Mouse (Mus musculus) hindbrain, embryonic 15.5 days (tissue): Measurements from ENCODE around the gene Ttc9b. TPM values are rescaled to one million over a fixed set of nuclear protein-coding genes. Genes with fewer than 3 reads are reported as not detected.

Source experiments
- ATAC-seq: fragments of 200-750 bp; cut with Nextera tagmentation; 2 replicates; pipeline ENCODE4 v1.8.0; 2017; ENCODE audit warnings: low read depth, moderate number of reproducible peaks, moderate TSS enrichment; ENCODE audit not compliant: low FRiP score
- H3K27ac ChIP-seq: fragments of 300-500 bp; sonication (generic); replicated peaks from 2 replicates; pipeline ENCODE4 v1.5.1; 2015; ENCODE audit warnings: mild to moderate bottlenecking, inconsistent platforms
- H3K27me3 ChIP-seq: fragments of 300-500 bp; sonication (generic); 2 replicates; pipeline ENCODE4 v1.6.1; 2015; ENCODE audit warnings: control low read depth, inconsistent platforms
- H3K36me3 ChIP-seq: fragments of 300-500 bp; sonication (generic); 2 replicates; pipeline ENCODE4 v1.6.1; 2015; ENCODE audit warnings: control low read depth, inconsistent platforms
- H3K4me1 ChIP-seq: fragments of 300-500 bp; sonication (generic); replicated peaks from 2 replicates; pipeline ENCODE4 v1.6.1; 2015; ENCODE audit warnings: control low read depth, inconsistent platforms
- H3K4me2 ChIP-seq: fragments of 300-500 bp; sonication (generic); 2 replicates; pipeline ENCODE4 v1.6.1; 2015; ENCODE audit warnings: moderate library complexity, mild to moderate bottlenecking, inconsistent platforms
- H3K4me3 ChIP-seq: fragments of 300-500 bp; sonication (generic); 2 replicates; pipeline ENCODE4 v1.5.1; 2015; ENCODE audit warnings: mild to moderate bottlenecking, inconsistent platforms
- H3K9ac ChIP-seq: fragments of 300-500 bp; sonication (generic); 2 replicates; pipeline ENCODE4 v1.6.1; 2015; ENCODE audit warnings: inconsistent platforms
- H3K9me3 ChIP-seq: fragments of 300-500 bp; sonication (generic); 2 replicates; pipeline ENCODE4 v1.6.1; 2016; ENCODE audit warnings: control low read depth, inconsistent platforms
- WGBS: fragments of 180-500 bp; shearing (Covaris S2); methylation state at CpG from one replicate; pipeline ENCODE4 v1.1.7; 2015; 5-methylcytosine and 5-hydroxymethylcytosine counted together
- polyA plus RNA-seq: library from polyadenylated mRNA; unstranded; fragments of >200 nt; fragmentation: Nextera tagmentation; extraction: Ambion mirVana; gene quantifications from 2 replicates; pipeline ENCODE4 v1.2.1, GENCODE M21; 2015

Gene Ttc9b
- polyA plus RNA-seq, 1 experiment from 2014 or later, result 88.8 TPM

GRCm38 (mm10) chr7:27673575-27674131 lies 19.9 kb downstream of the Ttc9b start:
- H3K4me3 ChIP-seq, result peak overlapping the region; percentile 84
- H3K4me1 ChIP-seq, result peaks cover 51% of the 10 kb centered on the region
- peak; percentile 23; the same call in 1 of the 2 replicates for ATAC-seq
- peak overlapping the region; percentile 88 for H3K9ac ChIP-seq
- peak overlapping the region; percentile 98 for H3K4me2 ChIP-seq
- 1% methylated on average over 51 of the region's 52 CpGs for WGBS
- H3K9me3 ChIP-seq, result no peaks in the 10 kb centered on the region
- no peaks in the 10 kb centered on the region for H3K36me3 ChIP-seq
- H3K27ac ChIP-seq, result peak overlapping the region; percentile 90
- no peaks in the 10 kb centered on the region for H3K27me3 ChIP-seq

DNA sequence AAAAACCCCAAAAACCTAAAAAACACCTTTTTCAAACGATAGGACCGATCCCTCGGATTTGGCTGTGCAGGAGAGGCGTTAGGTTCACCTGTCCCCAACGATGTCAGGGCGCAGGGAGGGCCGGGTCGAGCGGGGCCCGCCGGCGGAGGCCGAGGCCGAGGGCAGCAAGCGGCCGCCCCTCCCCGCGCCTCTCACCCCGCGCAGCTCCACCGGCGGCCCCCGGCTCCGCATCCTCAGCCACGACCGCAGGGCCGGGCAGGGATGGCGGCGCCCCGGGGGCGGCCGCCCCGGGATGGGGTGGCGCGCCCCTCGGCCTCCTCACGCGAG lies 20.4 kb downstream of the Ttc9b start:
- peak; percentile 69; the same call in 1 of the 2 replicates for ATAC-seq
- Histone ChIP-seq H3K4me1 (peaks cover 49% of the 10 kb centered on the region), H3K36me3 (no peaks in the 10 kb centered on the region), H3K4me2 (peak overlapping the region; percentile 98), H3K9me3 (no peaks in the 10 kb centered on the region), H3K27ac (peak overlapping the region; percentile 90), H3K4me3 (peak overlapping the region; percentile 84), H3K9ac (peak overlapping the region; percentile 88), H3K27me3 (no peaks in the 10 kb centered on the region)
- under 1% methylated on average over 21 of the region's 38 CpGs for WGBS

DNA sequence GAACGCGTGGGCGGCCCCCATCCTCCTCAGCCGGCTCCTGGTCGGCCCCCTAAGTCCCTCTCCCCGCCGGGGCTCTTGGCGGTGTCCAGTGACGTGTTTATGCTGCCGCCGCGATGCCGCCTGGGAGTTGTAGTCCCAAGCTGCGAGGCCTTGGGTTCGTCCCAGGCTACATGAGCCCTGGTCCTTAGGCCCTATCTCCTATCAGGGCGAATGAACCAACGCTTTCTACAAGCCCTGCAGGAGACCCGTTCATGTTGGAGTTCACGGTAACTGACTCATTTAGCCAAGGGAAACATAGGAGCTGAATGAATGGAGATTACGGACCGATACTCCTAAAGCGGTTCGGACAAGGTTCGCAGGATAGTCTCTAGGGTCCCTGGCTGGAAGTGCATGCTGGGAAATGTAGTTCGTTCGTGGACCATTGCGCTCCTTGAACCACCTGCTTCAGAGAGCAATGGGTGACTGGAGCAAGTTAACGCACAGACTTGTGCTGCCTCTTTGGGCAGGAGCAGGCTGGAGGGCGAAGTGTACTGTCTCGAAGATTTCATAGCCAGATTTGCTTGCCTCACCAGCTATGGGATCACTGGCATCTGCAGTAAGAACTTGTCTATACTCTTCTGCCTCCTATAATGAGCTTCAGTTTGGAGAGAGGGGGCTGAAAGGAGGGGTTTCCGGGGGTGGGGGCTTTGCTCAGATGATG lies 21.0 kb downstream of the Ttc9b start, which contains the start of gene Map3k10:
Map3k10 (minus strand) TSS at position 77 of the 700 bp plus-strand sequence.
- peaks cover 44% of the 10 kb centered on the region for H3K4me1 ChIP-seq
- H3K4me2 ChIP-seq, result peak within 1 kb of the TSS; percentile 98
- peak within 1 kb of the TSS; percentile 90 for H3K27ac ChIP-seq
- WGBS, result under 1% methylated on average over 31 of the region's 31 CpGs
- no peaks in the 10 kb centered on the region for H3K27me3 ChIP-seq
- peak within 1 kb of the TSS; percentile 88 for H3K9ac ChIP-seq
- peak within 1 kb of the TSS; percentile 84 for H3K4me3 ChIP-seq
- H3K9me3 ChIP-seq, result no peaks in the 10 kb centered on the region
- H3K36me3 ChIP-seq, result no peaks in the 10 kb centered on the region
- ATAC-seq, result peak; percentile 97

DNA sequence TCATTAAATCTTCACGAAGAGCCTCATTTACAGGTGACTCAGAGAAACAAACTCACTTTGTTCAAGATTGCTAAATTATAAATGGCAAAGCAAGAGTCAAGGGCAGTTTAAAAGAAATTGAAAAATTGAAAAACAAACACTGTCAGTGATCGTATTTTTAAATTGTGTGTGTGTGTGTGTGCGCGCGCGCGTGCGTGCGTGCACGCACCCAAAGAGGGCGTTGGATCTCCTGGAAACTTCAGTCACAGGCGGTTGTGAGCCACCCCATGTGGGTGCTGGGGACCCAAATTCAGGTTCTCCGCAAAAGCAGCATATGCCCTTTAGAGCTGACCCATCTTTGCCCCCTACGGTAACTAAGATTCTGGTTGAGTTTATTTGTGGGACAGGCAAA lies 21.5 kb downstream of the Ttc9b start:
- H3K4me2 ChIP-seq, result peak overlapping the region; percentile 98
- H3K9me3 ChIP-seq, result no peaks in the 10 kb centered on the region
- H3K4me1 ChIP-seq, result peaks cover 39% of the 10 kb centered on the region
- peak overlapping the region; percentile 88 for H3K9ac ChIP-seq
- no peak for ATAC-seq
- 26% methylated on average over 14 of the region's 14 CpGs for WGBS
- peak overlapping the region; percentile 90 for H3K27ac ChIP-seq
- H3K4me3 ChIP-seq, result peak overlapping the region; percentile 84
- H3K27me3 ChIP-seq, result no peaks in the 10 kb centered on the region
- no peaks in the 10 kb centered on the region for H3K36me3 ChIP-seq

- Histone ChIP-seq H3K9me3 (no peaks in the 10 kb centered on the region), H3K4me1 (peaks cover 10% of the 10 kb centered on the region), H3K4me2 (no peak overlapping the region), H3K27ac (no peak overlapping the region), H3K27me3 (no peaks in the 10 kb centered on the region), H3K36me3 (no peaks in the 10 kb centered on the region), H3K9ac (no peak overlapping the region), H3K4me3 (no peak overlapping the region)
- no peak for ATAC-seq
- 81% methylated on average over 2 of the region's 2 CpGs for WGBS
Observed at GRCm38 (mm10) chr7:27683218-27683617, 29.5 kb downstream of the Ttc9b start.

DNA sequence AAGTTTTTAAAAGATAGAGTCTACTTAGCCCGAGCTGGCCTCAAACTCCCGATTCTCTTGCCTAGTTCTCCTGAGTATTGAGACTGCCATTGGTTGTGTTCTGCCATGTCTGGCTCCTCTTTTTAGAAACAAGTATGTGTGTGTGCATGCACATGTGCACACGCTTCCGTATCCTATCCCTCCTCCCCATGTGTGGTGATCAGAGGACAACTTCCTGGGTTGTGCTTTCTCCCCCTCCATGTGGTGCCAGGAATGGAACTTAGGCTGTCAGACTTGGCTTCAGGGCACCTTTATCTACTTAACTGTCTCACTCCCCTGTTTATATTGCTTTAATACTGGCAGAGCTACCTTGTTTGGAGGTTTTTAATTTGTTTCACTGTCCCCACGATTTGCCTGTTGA lies 31.5 kb downstream of the Ttc9b start:
- no peaks in the 10 kb centered on the region for H3K27me3 ChIP-seq
- peak overlapping the region; percentile 27 for H3K4me3 ChIP-seq
- ATAC-seq, result no peak
- no peaks in the 10 kb centered on the region for H3K36me3 ChIP-seq
- peaks cover 22% of the 10 kb centered on the region for H3K4me1 ChIP-seq
- H3K9ac ChIP-seq, result peak overlapping the region; percentile 37
- H3K4me2 ChIP-seq, result peak overlapping the region; percentile 51
- 0 out of 2 replicates have a peak overlapping the region, but pooled peaks have one; percentile 22 for H3K27ac ChIP-seq
- H3K9me3 ChIP-seq, result no peaks in the 10 kb centered on the region
- 39% methylated on average over 5 of the region's 5 CpGs for WGBS

DNA sequence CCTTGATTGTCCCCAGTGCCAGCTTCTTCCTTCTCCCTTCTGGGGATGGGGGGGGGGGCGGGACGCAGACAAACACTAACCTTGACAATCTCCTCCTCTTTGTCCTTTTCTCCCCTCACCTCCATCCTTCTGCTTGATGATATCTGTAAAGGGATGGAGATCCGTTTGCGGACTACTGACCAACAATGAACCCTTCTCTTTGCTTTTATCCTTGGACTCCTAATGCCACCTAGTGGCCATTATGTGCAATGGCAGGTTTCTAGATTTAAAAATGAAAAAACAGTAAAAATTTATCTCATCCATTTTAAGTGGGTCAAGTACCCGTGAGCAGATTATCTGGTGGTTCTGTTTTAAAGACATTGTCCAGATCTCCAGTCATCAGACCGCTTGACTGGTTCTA lies 32.0 kb downstream of the Ttc9b start:
- WGBS, result 1% methylated on average over 6 of the region's 6 CpGs
- Histone ChIP-seq H3K4me3 (peak overlapping the region; percentile 27), H3K9me3 (no peaks in the 10 kb centered on the region), H3K4me2 (peak overlapping the region; percentile 51), H3K36me3 (no peaks in the 10 kb centered on the region), H3K9ac (peak overlapping the region; percentile 37), H3K27ac (0 out of 2 replicates have a peak overlapping the region, but pooled peaks have one; percentile 22), H3K4me1 (peaks cover 27% of the 10 kb centered on the region), H3K27me3 (no peaks in the 10 kb centered on the region)
- no peak for ATAC-seq

DNA sequence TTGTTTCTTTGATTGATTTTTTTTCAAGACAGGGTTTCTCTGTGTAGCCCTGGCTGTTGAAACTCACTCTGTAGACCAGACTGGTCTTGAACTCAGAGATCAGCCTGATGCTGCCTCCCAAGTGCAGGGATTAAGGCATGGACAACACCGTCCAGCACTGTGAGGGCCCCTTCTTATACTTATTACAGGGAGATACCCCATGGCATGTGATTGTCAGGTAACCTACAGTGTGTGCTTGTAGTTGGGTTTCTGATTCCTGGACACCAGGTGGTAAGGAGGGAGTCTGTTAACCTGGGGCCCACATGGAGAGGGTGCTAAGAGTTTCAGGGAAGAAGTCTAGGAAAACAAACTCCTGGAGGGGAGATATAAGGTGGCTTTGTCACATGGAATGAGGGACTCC lies 33.3 kb downstream of the Ttc9b start:
- Histone ChIP-seq H3K9ac (no peak overlapping the region), H3K4me2 (no peak overlapping the region), H3K4me1 (peaks cover 29% of the 10 kb centered on the region), H3K36me3 (no peaks in the 10 kb centered on the region), H3K27ac (no peak overlapping the region), H3K4me3 (no peak overlapping the region), H3K27me3 (no peaks in the 10 kb centered on the region), H3K9me3 (no peaks in the 10 kb centered on the region)
- ATAC-seq, result no peak
- WGBS, result 92% methylated on average over 1 of the region's 1 CpGs

GRCm38 (mm10) chr7:27687836-27688235 lies 34.1 kb downstream of the Ttc9b start:
- H3K36me3 ChIP-seq, result no peaks in the 10 kb centered on the region
- peak overlapping the region; percentile 79 for H3K4me2 ChIP-seq
- ATAC-seq, result no peak
- H3K9me3 ChIP-seq, result no peaks in the 10 kb centered on the region
- H3K4me3 ChIP-seq, result peak overlapping the region; percentile 49
- H3K27ac ChIP-seq, result peak overlapping the region; percentile 85; the same call in 1 of the 2 replicates
- peaks cover 29% of the 10 kb centered on the region for H3K4me1 ChIP-seq
- no peaks in the 10 kb centered on the region for H3K27me3 ChIP-seq
- H3K9ac ChIP-seq, result peak overlapping the region; percentile 65
- WGBS, result 75% methylated on average over 3 of the region's 3 CpGs

GRCm38 (mm10) chr7:27688246-27688788 lies 34.6 kb downstream of the Ttc9b start:
- H3K4me1 ChIP-seq, result peaks cover 29% of the 10 kb centered on the region
- 43% methylated on average over 14 of the region's 14 CpGs for WGBS
- H3K4me3 ChIP-seq, result peak overlapping the region; percentile 49
- H3K9me3 ChIP-seq, result no peaks in the 10 kb centered on the region
- no peaks in the 10 kb centered on the region for H3K36me3 ChIP-seq
- H3K9ac ChIP-seq, result peak overlapping the region; percentile 65
- H3K27me3 ChIP-seq, result no peaks in the 10 kb centered on the region
- H3K4me2 ChIP-seq, result peak overlapping the region; percentile 79
- H3K27ac ChIP-seq, result peak overlapping the region; percentile 85
- ATAC-seq, result no peak

- peak within 1 kb of the TSS; percentile 65 for H3K9ac ChIP-seq
- peak within 1 kb of the TSS; percentile 49 for H3K4me3 ChIP-seq
- peak within 1 kb of the TSS; percentile 85 for H3K27ac ChIP-seq
- peak; percentile 99 for ATAC-seq
- H3K27me3 ChIP-seq, result no peaks in the 10 kb centered on the region
- H3K9me3 ChIP-seq, result no peaks in the 10 kb centered on the region
- peak within 1 kb of the TSS; percentile 79 for H3K4me2 ChIP-seq
- no peaks in the 10 kb centered on the region for H3K36me3 ChIP-seq
- peaks cover 29% of the 10 kb centered on the region for H3K4me1 ChIP-seq
- WGBS, result 0% methylated on average over 19 of the region's 19 CpGs
Observed at GRCm38 (mm10) chr7:27688815-27689612, 35.3 kb downstream of the Ttc9b start, which contains the start of gene Zfp607b. Gene Zfp607b, plus strand, starts transcription at chr7:27689340.
